Mouse (Mus musculus) inflammation-experienced regulatory T-cells, adult 6 months (primary cell): ENCODE data around the gene Rfx8. TPM values are rescaled to one million over a fixed set of nuclear protein-coding genes. Genes with fewer than 3 reads are reported as not detected.

ENCODE experiments used
- ATAC-seq: one replicate; pipeline ENCODE4 v1.8.0; 2017
- polyA plus RNA-seq, 3 experiments: library from polyadenylated mRNA; unstranded; fragments of 100-300 nt; shearing (Covaris generic); gene quantifications; one replicate each; pipeline ENCODE4 v1.2.1; 2017

Gene Rfx8
- polyA plus RNA-seq, 3 experiments from 2014 or later = not detected

DNA sequence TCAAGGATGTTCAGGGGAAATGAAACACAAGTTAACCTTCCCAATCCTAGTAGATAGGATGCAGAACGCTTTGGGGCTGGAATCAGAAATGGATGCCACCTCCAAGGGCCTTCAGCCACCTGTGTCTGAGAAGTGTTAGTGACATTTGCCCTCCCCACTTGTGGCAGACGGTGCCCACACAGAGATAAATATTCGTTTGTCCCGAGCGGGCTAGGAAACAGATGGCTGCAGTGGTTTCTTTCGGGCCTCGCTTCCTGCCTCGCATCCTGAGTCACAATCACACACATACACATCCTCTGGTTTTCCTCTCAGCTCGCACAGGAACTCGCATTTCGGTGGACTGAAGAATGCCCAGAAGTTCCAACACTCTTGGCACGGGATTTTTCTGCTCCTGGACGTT, 13.5 kb upstream of the Rfx8 start:
- ATAC-seq = peak; percentile 79

DNA sequence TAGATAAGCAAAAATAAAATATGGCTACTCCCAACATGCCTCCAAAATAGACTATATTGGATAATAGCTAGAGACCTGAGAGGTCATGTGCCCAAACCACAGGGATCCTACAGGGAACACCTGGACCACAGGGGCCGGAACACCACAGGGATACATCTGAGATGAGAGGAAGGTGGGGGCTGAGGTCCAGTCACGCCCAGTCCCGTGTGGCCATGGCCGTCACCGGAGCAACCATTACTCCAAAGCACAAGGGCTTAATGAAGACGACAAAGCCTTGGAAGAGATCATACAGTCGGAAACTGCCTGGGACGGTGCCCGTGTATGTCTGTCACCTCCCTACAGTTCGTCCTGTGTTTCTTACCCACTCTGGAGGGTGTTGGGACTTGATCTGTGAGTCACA, 13.1 kb upstream of the Rfx8 start:
- peak; percentile 23 for ATAC-seq

DNA sequence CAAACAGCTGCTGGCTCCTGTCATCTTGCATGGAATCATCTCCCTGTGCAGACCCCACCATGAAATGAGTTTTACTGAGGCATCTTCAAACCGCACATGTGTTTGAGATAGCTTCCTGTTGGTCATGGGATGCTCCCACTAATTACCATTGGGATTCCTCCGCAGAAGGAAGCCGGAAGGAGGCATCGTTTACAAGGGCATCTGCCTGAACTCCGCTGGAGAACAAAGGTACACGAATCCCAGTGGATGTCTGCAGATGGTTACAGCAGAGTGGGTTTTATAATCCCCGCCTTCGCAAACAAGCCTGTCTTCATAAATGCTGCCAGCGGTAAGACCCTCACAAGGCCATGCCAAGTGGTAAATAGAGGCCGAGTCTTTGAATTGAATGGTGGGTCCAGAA, 11.3 kb upstream of the Rfx8 start:
- ATAC-seq = no peak

DNA sequence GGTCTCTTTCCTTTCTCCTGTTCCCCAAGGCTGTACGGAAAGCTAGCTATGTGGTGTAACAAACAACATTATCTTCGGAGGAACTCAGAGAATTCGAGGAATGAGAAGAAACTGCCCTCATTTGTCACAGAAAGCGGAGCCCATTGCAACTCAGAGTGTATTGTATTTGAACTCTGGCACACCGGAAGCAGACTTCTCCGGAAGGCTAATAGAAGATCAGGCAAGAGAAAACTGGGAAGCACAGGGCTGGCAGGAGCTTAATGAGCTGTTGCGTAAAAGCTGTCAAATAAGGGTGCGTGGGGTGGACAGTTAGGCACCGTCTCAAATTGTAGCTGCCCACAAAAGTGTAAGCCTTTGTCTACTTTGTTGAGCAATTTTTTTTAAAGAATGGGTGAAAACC, 10.7 kb upstream of the Rfx8 start:
- ATAC-seq = no peak

DNA sequence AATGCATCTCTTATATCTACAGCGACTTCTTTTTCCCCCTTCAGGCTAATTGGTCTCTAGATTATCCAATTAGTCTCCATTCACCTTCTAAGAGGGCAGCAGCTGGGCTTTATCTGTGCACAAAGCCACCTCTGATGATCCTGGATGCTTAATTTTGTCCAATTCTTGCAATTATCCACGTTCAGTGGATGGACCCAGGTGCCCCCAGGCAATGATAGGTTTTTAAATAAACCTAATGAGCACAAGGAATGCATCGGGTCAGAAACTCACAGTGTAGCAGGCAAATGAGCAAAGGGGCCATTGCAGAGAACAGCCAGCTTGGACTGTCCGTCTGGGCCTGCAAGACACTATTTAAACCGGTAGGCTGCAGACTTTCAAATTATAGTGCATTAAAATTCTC, 10.1 kb upstream of the Rfx8 start:
- ATAC-seq = no peak

DNA sequence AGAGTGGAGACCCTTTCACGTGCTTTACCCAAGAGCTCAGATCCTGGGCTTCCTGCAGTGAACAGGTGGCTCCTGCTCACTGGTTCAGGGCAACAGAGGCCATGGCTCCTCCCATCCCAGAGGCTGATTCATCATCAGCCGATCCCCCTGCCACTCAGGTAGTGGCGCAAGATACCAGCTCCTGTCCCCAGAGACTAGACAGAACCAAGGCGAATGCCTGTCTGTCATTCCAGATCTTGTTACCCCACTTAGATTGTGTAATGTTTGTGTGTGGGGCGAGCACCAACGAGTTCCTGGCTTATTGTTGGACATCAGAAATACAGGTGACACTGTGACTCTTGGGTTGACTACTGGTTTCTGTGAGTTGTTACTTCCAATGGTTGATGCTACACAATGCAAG, 9.1 kb upstream of the Rfx8 start:
- no peak for ATAC-seq

DNA sequence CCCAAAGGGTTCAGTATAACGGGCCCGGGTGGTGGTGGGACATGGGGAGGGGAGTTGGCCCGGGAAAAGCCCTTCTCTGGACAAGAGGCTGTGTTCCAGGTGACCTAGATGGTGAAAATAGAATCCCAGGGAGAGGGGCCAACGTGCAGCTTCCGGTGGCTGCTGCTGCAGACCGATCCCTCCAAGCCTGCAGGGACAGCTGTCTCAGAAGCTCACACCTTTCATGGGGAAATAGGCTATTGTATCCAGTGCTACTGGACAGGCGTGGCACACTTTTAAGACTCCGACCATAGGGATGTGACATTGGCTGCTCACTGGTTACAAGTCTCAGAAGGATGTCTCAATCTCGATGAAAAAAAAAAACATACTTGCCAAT, 542 bp upstream of the Rfx8 start:
- no peak for ATAC-seq

DNA sequence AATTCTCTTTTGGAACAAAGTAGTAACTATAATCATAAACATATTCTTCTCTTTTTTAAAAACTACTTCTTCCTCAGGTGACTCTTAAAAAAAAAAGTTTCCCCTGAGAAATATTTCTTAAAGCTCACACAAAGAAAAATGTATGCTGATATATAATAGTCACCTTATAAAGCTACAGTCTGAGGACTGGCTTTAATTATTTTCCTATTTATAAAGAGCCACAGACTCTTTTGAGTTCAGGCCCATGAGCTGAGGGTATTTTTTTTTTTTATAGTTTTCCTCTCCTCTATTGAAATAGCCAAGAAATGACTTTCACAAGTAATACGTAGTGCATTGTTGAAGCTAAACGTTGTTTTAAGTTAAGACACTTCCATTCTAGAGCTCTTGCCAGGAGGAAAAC, 611 bp downstream of the Rfx8 start:
- no peak for ATAC-seq

DNA sequence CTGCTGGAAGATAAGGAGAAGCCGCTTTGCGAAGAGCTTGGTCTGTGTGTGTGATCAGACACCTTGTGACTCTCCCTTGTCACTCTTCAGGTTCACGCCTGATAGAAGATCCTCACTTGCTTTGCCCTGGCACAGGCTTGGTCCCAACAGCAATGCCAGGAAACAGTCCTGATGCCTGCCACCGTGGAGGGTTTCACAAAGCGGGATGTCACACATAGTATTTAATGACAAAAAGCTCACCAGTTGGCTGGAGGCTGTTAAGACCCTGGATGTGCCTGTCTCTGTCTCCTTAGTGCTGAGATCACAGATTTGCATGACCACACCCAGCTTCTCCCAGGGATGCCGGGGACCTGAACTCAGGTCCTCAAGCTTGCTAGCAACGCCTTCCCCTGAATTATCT, 5.2 kb downstream of the Rfx8 start:
- no peak for ATAC-seq

DNA sequence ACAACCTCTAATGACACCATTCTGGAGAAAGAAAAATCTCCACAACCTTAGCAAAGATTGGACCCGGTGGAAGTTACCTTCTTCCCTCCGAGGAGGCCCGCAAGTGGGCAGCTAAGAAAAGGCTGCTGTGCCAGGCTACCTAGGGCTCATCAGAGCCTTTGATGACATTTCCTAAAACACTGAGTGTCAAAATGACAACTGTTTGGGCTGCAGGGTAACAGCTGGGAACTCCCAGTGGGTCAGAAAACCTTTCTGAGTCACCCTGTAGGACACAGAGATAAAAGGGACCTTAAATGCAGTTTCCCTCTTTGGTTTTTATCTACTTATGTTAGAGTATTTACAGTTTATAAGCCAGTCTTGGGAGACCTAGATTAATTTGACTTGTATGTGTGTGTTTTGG, 6.1 kb downstream of the Rfx8 start:
- no peak for ATAC-seq

DNA sequence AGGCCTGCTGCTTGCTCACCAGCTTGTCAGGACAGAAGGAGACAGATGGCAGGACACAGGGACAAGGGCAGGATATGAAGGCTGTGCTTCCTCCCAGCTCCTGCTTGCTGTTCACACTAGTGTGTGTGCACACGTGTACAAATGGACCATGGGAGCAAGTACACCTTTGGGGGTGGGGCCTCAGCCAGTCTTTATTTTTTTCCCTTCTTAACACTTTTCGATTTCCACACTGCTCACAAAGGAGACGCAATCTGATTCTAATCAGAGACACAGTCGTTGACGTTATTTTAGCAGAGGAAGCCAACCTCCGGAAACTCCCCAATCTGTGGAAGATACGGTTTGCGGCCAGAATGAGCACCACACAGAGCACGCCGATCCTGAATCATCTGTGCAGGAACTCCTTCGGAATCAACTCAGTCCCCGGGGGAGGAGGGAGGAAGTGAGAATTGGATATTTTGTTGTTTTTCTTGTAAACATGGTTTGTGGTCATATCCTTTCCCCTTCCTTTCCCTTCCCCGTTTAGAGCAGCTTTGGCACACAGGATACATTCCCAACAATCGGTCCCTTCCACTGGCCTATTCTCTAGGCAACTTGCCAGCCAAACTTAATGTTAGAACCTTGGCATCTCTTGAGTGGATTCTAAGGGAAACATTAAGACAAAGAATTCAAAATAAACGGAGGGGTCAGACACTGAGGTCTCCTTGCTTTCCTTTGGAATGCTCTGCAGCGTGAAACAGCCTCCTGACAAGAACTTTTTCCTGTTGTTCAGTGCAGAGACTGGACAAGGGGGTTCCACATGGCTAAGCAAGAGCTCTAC, 6.7 kb downstream of the Rfx8 start:
- ATAC-seq = peak; percentile 87

DNA sequence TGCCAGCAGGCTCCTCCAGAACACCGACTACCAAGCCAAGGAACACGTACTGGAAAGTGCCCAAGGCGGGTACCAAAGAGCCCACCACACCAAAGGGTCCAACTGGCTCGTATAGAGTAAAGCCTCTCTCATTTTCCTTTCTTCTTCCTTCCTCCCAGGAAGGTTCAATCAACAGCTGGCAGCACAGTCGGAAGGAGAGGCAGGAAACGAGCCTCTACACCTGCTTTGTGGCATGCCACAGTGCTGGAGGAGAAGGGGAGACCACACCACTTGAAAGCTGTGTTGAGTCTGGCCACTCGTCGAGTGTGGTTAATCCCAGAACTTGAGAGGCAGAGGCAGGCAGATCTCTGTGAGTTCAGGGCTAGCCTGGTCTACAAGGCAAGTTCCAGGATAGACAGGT, 7.5 kb downstream of the Rfx8 start:
- no peak for ATAC-seq

DNA sequence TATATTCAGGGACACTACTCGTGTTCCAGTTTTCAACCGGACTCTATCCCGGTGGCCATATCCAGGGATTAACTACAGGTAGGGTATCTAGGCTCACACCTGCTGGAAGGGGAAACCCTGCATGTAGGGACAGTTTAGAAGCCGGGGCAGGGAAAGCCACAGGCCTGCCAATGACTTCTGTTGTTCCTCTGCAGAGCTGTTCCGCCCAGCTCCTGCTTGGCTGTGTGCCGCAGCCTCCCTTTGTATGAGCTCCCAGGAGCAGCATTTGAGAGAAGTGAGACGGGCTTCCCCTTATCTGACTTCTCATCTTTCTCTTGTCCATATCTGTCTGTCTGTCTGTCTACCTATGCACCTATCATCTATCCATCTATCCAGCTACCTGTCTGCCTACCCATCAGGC, 8.5 kb downstream of the Rfx8 start:
- ATAC-seq = no peak

DNA sequence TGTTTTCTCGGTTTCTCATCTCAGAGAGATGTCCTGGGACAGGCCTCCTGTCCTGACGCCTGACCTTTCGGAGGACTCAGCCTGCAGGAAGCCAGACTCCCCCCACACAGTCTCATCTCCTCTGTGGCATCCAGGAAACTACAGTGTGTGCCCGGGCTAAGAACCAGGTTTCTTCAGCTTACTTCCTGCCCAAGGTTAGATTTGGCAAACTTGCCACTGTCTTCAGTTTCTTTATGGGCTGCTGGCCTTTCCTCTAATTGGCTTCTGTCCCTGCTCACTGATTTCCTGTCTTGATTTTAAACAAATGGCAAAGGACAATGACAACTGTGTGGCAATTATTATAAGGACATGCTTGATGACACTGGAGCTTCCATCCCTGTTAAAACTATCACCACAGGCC, 10.2 kb downstream of the Rfx8 start:
- ATAC-seq = peak; percentile 38

DNA sequence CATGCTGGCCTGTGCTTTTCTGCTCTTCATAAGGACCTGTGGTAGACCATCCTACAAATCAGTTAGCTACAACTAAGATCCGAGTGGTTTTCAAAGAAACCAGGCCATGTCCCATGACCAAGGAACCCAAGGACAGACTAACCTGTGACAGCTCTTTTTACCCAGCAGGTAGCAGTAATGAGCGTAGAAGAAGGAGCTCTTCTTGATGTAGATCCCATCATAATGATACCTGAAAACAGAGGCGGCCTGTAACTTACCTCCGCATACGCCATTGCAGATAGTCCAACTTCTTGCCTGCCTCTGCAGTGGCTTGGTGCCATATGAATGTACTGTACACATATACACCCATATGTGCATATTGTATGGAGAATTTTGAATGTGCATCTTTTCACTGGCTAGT, 10.8 kb downstream of the Rfx8 start:
- ATAC-seq = no peak

DNA sequence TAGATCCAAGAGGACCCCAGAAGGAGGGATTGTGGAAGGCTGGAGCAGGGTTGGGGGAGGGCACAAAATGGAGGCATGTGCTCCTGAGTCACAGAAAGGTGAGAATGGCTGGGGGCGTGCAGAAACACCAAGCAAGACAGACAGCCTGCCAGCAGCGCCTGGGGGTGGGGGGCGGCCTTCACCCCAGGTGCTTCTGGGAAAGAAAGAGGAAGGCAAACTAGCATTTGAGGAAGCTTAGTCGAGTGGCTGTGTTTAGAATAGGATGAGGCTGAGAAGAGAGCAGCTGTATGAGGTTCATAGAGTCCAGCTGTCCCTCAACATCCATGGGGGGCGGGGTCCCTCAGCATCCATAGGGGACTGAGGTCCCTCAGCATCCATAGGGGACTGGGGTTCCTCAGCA, 12.0 kb downstream of the Rfx8 start:
- ATAC-seq = no peak

DNA sequence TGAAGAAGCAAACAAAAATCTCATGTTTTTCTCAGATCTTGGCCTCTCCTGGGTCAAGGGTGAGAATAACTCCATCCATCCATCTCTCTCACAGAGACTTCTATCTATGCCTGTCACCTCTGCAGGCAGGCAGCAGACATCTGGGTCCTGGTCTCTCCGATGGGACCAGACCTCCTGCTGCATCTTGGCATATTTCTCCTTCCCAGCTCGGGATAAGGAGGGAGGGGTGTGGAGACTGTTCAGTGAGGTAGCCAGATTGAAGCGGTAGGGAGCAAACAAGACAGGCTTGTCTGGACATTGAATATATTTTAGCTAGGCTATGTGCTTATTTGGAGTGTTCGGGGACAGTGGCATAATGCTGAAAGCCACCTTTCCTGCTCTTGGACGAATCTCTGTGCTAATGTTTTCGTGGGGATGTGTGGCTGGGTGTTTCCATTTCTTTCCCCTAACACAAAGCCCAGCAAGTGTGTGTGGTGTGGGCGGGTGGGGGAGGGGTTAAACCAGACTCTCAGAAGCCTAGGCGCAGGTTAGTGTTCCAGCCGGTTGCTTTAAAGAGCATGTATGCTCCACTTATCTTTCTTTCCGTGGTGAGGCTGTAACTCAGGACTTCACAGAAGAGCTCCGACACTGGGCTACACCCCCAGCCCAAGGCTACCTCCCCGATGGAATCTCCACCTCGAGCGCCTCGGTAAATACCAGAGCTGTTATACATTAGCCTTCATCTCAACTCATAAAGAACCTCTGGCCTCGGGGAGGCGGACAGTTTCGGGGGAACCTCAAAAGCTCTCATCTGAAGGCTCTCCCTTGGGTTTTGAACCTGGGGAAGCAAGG, 18.4 kb downstream of the Rfx8 start:
- ATAC-seq = peak; percentile 56

DNA sequence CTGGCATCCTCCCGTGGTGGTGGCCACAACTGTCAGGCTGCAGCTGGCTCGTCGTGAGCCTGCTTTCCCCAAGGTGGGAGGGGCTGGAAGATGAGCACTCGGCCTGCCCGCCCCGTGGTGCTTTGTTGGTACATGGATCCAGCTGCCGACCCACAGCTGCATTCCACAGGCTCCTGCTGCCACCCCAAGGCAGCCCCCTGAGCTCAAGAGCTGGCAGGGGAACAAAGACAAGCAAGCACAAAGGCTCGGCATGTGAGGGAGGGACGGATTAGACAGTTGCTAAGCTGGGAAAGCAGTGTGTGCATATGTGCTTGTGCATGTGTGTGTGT, 19.6 kb downstream of the Rfx8 start:
- ATAC-seq = no peak

DNA sequence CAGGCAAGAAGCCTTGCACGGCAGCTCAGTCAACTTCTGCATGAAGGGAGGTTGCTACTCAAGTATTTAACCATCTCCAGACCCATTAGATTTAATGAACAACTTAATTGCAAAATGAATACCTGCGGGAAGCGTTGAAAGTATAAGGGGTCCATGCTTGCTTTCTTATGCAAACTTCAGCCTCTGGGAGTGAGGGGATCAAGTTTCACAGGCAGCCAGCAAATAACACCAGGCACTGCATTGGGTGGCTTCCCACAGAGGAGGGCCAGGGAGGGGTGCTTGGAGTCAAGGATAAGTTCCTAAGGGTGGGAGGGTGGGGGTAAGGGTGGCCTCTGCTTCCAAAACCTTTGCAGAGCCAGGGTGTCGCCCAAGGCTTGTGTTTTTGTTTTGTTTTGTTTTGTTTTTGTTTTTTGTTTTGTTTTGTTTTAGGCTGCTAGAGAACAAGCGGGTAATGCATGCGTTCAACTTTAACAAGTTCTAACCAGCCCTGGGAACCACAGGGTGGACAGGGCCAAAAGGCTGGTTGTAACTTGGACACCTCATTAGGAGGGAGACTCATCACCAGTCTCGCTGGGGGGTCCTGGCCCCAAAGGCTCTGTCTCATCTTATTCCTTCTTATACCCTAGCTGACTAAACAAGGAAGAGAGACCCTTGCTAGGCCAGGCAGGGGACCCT, 20.1 kb downstream of the Rfx8 start:
- ATAC-seq = no peak

DNA sequence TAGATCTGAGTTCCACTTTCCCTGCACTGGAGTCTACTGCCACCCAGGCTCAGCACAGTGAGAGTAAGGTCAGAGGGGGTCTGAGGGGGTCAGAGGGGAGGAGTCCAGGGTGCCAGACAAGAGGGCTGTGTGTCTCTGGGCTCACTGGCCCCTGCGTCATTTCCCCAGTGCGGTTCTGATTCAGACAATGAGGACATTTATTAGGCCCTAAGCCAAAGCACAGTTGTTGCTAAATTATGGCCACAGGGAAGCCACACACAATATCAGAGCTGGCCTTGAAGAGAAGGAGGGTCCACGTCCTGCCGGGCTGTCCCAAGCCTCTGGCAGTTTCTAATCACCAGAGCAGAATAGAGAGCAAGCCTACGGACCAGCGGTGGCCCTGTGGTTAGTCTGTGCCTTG, 22.3 kb downstream of the Rfx8 start:
- no peak for ATAC-seq

DNA sequence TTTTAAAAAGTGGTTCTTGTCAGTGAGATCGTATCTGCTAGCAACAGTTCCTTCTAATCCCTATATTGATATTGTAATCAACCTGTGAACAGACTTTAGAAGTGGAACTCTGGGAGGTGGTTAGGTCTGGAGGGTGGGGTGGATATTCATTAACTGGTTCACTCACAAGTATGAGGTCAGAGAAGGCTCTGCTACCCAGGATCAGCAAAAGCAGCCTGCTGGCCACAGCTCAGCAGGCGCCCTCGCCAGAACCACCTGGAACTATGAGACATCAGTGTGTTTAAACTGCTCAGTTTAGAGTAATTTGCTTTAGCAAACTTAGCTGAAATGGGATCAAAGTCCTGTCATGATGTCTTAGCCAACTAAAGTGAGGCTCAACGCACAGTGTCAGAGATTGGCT, 25.6 kb downstream of the Rfx8 start:
- ATAC-seq = no peak

DNA sequence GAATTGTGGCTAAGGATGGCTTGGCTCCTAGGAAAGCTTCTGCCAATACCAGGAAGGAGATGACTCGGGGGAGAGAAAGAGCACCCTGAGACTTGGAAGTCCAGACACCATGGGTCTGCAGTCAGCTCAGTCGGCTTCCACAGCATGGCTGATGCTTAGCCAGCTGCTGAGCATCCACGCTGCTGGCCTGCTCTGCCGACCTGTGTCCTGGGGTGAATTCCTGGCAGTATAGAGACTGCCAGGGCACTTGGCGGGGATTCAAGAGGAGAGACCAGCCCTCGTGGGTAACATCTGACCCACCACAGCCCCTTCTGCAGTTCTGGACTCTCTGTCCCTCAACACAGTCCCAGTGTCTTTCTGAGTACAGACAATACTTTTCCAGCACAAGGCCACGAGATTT, 26.0 kb downstream of the Rfx8 start:
- no peak for ATAC-seq

DNA sequence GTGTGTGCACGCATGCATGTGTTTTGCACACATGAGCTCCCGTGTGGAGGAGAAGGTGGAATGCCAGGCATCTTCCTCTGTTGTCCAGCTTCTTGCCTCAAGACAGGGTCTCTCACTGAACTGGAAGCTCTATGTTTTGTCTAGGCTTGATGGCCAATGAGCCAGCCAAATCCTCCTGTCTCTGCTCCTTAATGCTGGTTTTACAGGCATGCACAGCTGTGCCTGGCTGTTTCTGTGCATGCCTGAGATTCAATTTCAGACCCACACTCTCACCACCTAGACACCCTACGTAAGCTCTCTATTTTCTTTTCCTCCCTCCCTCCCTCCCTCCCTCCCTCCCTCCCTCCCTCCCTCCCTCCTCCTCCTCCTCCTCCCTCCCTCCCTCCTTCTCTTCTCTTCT, 28.8 kb downstream of the Rfx8 start:
- no peak for ATAC-seq

DNA sequence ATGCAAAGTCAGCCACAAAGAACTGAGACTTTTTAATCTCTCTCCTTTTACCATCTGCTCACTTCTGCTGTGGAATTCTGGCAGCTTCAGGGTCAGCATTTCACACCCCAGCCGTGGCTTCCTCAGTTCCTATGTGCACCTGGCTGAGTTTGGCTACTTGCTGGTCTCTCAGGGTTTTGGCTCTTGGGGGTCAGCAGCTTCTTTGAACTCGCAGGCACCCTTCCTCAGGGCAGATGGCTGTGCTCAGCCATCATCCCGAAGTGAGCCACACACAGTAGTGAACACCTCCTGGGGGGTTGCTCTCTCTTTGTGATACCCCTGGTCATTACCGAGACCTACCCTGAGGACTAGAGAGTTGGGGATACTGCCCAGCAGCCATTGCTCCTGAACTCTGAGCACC, 29.7 kb downstream of the Rfx8 start:
- no peak for ATAC-seq
